Mouse (Mus musculus) stomach, postnatal 0 days (tissue): ENCODE measurements at regions not wholly inside any gene's neighbourhood (a gene's known extent, or its start where the extent isn't known, plus 50 kb on each side); places are given as distances from the start of the nearest gene placed in this dataset.

ENCODE experiments used
- CTCF ChIP-seq: IDR thresholded peaks from 2 replicates; pipeline ENCODE4 v1.5.1; 2016; ENCODE audit warnings: antibody characterized with exemption, low read depth, mild to moderate bottlenecking, moderate library complexity
- EP300 ChIP-seq: optimal IDR thresholded peaks from 2 replicates; pipeline ENCODE3; 2016; ENCODE audit warnings: antibody characterized with exemption

GRCm38 (mm10) chr9:30697533-30697932, 224.7 kb downstream of the Adamts15 start:
- TF ChIP-seq CTCF: no peak
- no peak for TF ChIP-seq EP300
